In genomic region chr19:40736680-40737512, GRCm38 (mm10) we compare ENCODE assay signal across 9 mouse cellular contexts. TPM values are rescaled to one million over a fixed set of nuclear protein-coding genes. Genes with fewer than 3 reads are reported as not detected.
DNase-seq lines count a peak whose midpoint lies in the region; ATAC-seq and TF ChIP-seq lines count a peak whose summit lies in the region.
"Had no signal": no experiment of that assay in that cellular context is flagged by ENCODE, and none has a peak within 500 bp of the region (broad histone marks: within the 10 kb centered on the region; RNA-seq: fewer than 3 reads in every experiment).

No protein-coding gene starts in this region.

- intact Hi-C loops in heart, postnatal 10 days (cut with DNase I) = no loop called here

- peak; percentile 96 for ATAC-seq in forebrain, embryonic 14.5 days
- peak; percentile 55; the same call in 1 of the 2 replicates for ATAC-seq in liver, embryonic 16.5 days (ENCODE audit: low read depth)
- peak; percentile 96 for ATAC-seq in neural tube, embryonic 14.5 days (ENCODE audit: low read depth)

- peak overlapping the region; percentile 57; the same call in 1 of the 2 replicates for H3K9ac ChIP-seq in ES-E14 (ENCODE audit: insufficient read depth, low read depth, low read length, poor library complexity, severe bottlenecking)
- peak overlapping the region; percentile 49 for H3K9ac ChIP-seq in forebrain, embryonic 14.5 days (ENCODE audit: low read length)
- no peak overlapping the region for H3K9ac ChIP-seq in liver, embryonic 16.5 days (ENCODE audit: low read depth, low read length)
- peak overlapping the region; percentile 55; the same call in 1 of the 2 replicates for H3K9ac ChIP-seq in neural tube, embryonic 14.5 days (replicated peaks; ENCODE audit: low read depth, low read length)

- H3K27me3 ChIP-seq in forebrain, embryonic 14.5 days (replicated peaks; ENCODE audit: control insufficient read depth, insufficient read depth, low read length) = no peaks in the 10 kb centered on the region
- H3K27me3 ChIP-seq in liver, embryonic 16.5 days (ENCODE audit: control insufficient read depth, insufficient read depth, low read depth, low read length) = no peaks in the 10 kb centered on the region
- no peaks in the 10 kb centered on the region for H3K27me3 ChIP-seq in neural tube, embryonic 14.5 days (ENCODE audit: control insufficient read depth, insufficient read depth, low read length)

- H3K4me1 ChIP-seq in ES-E14 (ENCODE audit: control insufficient read depth in 2 of 2, insufficient read depth in 2 of 2, low read length in 2 of 2, poor library complexity in 1 of 2) = peaks cover 0 to 3% of the 10 kb centered on the region in 2 experiments; a peak in 1 of 4 replicates
- H3K4me1 ChIP-seq in forebrain, embryonic 14.5 days (ENCODE audit: control insufficient read depth, insufficient read depth, low read length) = peaks cover 3% of the 10 kb centered on the region; the same call in 1 of the 2 replicates
- no peaks in the 10 kb centered on the region for H3K4me1 ChIP-seq in liver, embryonic 16.5 days (ENCODE audit: control insufficient read depth, low read depth, low read length)
- H3K4me1 ChIP-seq in neural tube, embryonic 14.5 days (ENCODE audit: control insufficient read depth, insufficient read depth, low read length) = peaks cover 12% of the 10 kb centered on the region; the same call in 1 of the 2 replicates

- H3K4me3 ChIP-seq in ES-E14 (ENCODE audit: insufficient read depth in 1 of 2, low read depth in 1 of 2, low read length in 2 of 2, poor library complexity in 1 of 2, severe bottlenecking in 1 of 2) = no peak overlapping the region
- peak overlapping the region; percentile 8; the same call in 1 of the 2 replicates for H3K4me3 ChIP-seq in forebrain, embryonic 14.5 days (ENCODE audit: low read depth, low read length)
- no peak overlapping the region for H3K4me3 ChIP-seq in liver, embryonic 16.5 days (ENCODE audit: low read depth, low read length)
- H3K4me3 ChIP-seq in neural tube, embryonic 14.5 days (ENCODE audit: low read depth, low read length) = peak overlapping the region; percentile 10; the same call in 1 of the 2 replicates

- H3K27ac ChIP-seq in ES-E14 (ENCODE audit: insufficient read depth, low read depth, low read length, poor library complexity, severe bottlenecking) = no peak overlapping the region
- peak overlapping the region; percentile 86 for H3K27ac ChIP-seq in forebrain, embryonic 14.5 days (ENCODE audit: low read depth, low read length)
- H3K27ac ChIP-seq in liver, embryonic 16.5 days (ENCODE audit: low read length) = no peak overlapping the region
- H3K27ac ChIP-seq in neural tube, embryonic 14.5 days (ENCODE audit: low read depth, low read length) = peak overlapping the region; percentile 85
- H3K27ac ChIP-seq: macrophage had no signal

- no peaks in the 10 kb centered on the region for H3K9me3 ChIP-seq in ES-E14 (ENCODE audit: control insufficient read depth, insufficient read depth, low read depth, low read length)
- no peaks in the 10 kb centered on the region for H3K9me3 ChIP-seq in forebrain, embryonic 14.5 days (replicated peaks; ENCODE audit: control insufficient read depth, low read length)
- no peaks in the 10 kb centered on the region for H3K9me3 ChIP-seq in liver, embryonic 16.5 days (replicated peaks; ENCODE audit: control insufficient read depth, low read length)
- no peaks in the 10 kb centered on the region for H3K9me3 ChIP-seq in neural tube, embryonic 14.5 days (ENCODE audit: control insufficient read depth, low read length)

- DNase-seq in ES-E14 (ENCODE audit: low read depth, low spot score) = peak; percentile 83
- peak; percentile 36 for DNase-seq in cerebellum, adult 11 months
- peak; percentile 96 for DNase-seq in forebrain, embryonic 14.5 days (ENCODE audit: low spot score)
- DNase-seq in heart, postnatal 10 days = peak; percentile 75 to 83
- peak; percentile 44 to 78 for DNase-seq in kidney, postnatal 36 days
- DNase-seq in thymus, adult 18-20 months = peak; percentile 19 to 48

- WGBS in forebrain, embryonic 14.5 days = 11% methylated on average over 17 of the region's 17 CpGs
- WGBS in liver, embryonic 16.5 days (ENCODE audit: insufficient replicate concordance) = 24% methylated on average over 17 of the region's 17 CpGs
- 16% methylated on average over 17 of the region's 17 CpGs for WGBS in neural tube, embryonic 14.5 days

- H3K4me2 ChIP-seq in forebrain, embryonic 14.5 days (ENCODE audit: low read length) = peak overlapping the region; percentile 43
- H3K4me2 ChIP-seq in liver, embryonic 16.5 days (ENCODE audit: low read depth, low read length) = peak overlapping the region; percentile 17; the same call in 1 of the 2 replicates
- H3K4me2 ChIP-seq in neural tube, embryonic 14.5 days (ENCODE audit: low read depth, low read length) = peak overlapping the region; percentile 44

- in situ Hi-C loops in ES-E14 (cut with MboI; ENCODE audit: low sequenced_read_pairs in 2 of 2, unreplicated experiment in 2 of 2) = no loop called here

- H3K36me3 ChIP-seq in ES-E14 (ENCODE audit: control insufficient read depth, insufficient read depth, low read length, poor library complexity, severe bottlenecking) = no peaks in the 10 kb centered on the region
- H3K36me3 ChIP-seq in forebrain, embryonic 14.5 days (ENCODE audit: control insufficient read depth, insufficient read depth, low read length) = no peaks in the 10 kb centered on the region
- no peaks in the 10 kb centered on the region for H3K36me3 ChIP-seq in liver, embryonic 16.5 days (ENCODE audit: control insufficient read depth, insufficient read depth)
- H3K36me3 ChIP-seq in neural tube, embryonic 14.5 days (ENCODE audit: control insufficient read depth, insufficient read depth, low read length) = no peaks in the 10 kb centered on the region

TF ChIP-seq in ES-E14, 5 proteins besides CTCF, POLR2A, EP300 and RAD21:
- TF ChIP-seq CHD2 (IDR thresholded peaks at IDR 0.05; ENCODE audit: low read depth, low read length) (peak; percentile 91), MAFK (IDR thresholded peaks at IDR 0.05; ENCODE audit: insufficient read depth, low read depth, low read length) (no peak), HCFC1 (IDR thresholded peaks at IDR 0.05; ENCODE audit: borderline replicate concordance, insufficient read depth, low read length) (no peak), ZNF384 (IDR thresholded peaks at IDR 0.05; ENCODE audit: low read depth, low read length) (no peak), ZC3H11A (IDR thresholded peaks at IDR 0.05; ENCODE audit: borderline replicate concordance, low read depth, low read length) (no peak)

RNA-seq across cellular contexts. Expression of gene Cc2d2b, which starts 11.7 kb away (rescaled TPM):
- total RNA-seq in ES-E14 (2012; rRNA removed) = 0.40 and 1.0 TPM in 2 replicates
- polyA plus RNA-seq in forebrain, embryonic 14.5 days (2014; fragmentation: Nextera tagmentation; extraction: Ambion mirVana) = 0.15 and 0.26 TPM in 2 replicates
- total RNA-seq in heart, postnatal 10 days (2021) = not detected
- 0.72 and 0.95 TPM in 2 replicates for polyA plus RNA-seq in liver, embryonic 16.5 days (2015; fragmentation: Nextera tagmentation; extraction: Ambion mirVana)
- polyA plus RNA-seq in neural tube, embryonic 14.5 days (2014; fragmentation: Nextera tagmentation; extraction: Ambion mirVana) = 0.05 and 0.30 TPM in 2 replicates
- polyA plus RNA-seq: macrophage had no signal

Comparison
In these comparisons a context has a peak if more than half of its experiments do, and no peak if none do; other contexts are left out.
1. DNase-seq: peak in every context shown above with its lines; median percentile 96 in forebrain, embryonic 14.5 days; 83 in ES-E14; 79 in heart, postnatal 10 days; 61 in kidney, postnatal 36 days; 36 in cerebellum, adult 11 months; 34 in thymus, adult 18-20 months.
2. H3K27ac ChIP-seq: peak in forebrain, embryonic 14.5 days (single experiment) and neural tube, embryonic 14.5 days (single experiment); none in ES-E14 (single experiment) and liver, embryonic 16.5 days (single experiment).
3. H3K4me3 ChIP-seq: peak in forebrain, embryonic 14.5 days (single experiment) and neural tube, embryonic 14.5 days (single experiment); none in ES-E14 (0 of 2) and liver, embryonic 16.5 days (single experiment).
4. Peak in every context shown above with its lines, with median percentiles within 50 percentile points of each other: ATAC-seq and H3K4me2 ChIP-seq.